Mouse (Mus musculus) embryo, embryonic 11.5 days (tissue): ENCODE results near the gene Ntng2.

ENCODE experiments used
- DNase-seq: peaks from one replicate; pipeline ENCODE4 v3.0.0-alpha.2; 2012; ENCODE audit warnings: low read depth, low spot score

Ntng2 gene

GRCm38 (mm10) chr2:29252599-29253204, at the start of gene Ntng2:
Ntng2 (minus strand) TSS chr2:29253005.
- DNase-seq: no peak

GRCm38 (mm10) chr2:29295557-29295956, 42.8 kb upstream of the Ntng2 start:
- DNase-seq: no peak

DNA sequence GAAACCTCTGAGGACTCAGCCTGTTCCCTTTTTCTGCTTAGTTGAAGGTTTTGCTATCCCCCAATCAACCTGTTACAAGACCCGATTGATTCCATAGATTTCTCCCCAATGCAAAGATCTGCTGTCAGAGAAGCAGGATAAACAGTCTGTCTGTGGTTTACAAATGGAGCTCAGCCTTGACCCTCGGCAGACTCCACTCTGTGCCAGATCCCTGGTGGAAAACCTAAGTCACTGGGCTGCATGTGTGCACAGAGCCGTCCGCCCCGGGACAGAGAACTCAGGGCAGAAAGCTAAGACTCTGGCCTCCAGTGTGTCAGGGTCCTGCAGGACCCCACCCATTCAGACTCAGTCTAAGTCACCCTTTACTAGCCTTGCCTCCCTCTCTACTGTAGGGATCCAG, 34.8 kb upstream of the Ntng2 start:
- DNase-seq: no peak

- DNase-seq: no peak
These were observed 24.9 kb upstream of the Ntng2 start for GRCm38 (mm10) chr2:29277703-29278121.

- DNase-seq: no peak
These were observed 19.2 kb upstream of the Ntng2 start for GRCm38 (mm10) chr2:29271803-29272518.

DNA sequence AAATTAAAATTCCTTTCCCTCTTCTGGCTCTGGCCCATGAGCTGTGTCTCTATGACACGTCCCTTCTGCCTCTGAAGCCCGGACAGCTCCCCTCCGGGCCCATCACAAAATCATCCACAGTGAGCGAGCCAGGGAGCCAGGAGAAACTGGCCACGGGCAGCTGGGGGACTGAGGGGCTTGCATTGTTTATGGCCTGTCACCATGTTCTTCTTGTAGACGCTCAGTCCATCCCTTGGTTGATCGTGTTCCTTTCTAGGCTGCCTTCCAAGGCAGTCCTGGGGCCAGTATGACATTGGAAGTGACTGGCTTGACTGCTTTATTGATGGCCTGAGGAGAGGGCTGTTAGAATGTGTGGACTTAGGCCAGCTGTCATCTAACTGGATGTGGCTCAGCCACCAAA, 18.3 kb upstream of the Ntng2 start:
- no peak for DNase-seq

DNA sequence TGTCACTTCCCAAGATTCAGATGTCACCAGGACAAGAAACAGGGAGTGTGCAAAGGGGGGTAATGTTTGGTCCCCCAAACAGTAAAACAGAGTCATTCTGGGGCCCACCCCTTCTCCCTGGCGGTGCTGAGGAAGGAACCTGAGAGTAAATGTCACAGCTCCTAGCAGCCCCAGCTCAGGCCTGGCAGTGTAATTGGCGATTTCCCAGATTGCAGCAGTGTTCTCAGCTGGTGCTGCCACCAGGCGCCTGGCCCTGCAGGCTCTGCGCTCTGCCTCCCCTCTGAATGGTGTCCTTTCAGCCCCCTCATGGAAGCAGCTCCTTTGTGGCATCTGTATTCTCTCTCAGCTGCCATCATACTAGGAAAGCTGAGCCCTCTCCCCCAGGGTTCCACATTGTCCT, 14.0 kb upstream of the Ntng2 start:
- DNase-seq: no peak

GRCm38 (mm10) chr2:29262436-29262915, 9.7 kb upstream of the Ntng2 start:
- no peak for DNase-seq

DNA sequence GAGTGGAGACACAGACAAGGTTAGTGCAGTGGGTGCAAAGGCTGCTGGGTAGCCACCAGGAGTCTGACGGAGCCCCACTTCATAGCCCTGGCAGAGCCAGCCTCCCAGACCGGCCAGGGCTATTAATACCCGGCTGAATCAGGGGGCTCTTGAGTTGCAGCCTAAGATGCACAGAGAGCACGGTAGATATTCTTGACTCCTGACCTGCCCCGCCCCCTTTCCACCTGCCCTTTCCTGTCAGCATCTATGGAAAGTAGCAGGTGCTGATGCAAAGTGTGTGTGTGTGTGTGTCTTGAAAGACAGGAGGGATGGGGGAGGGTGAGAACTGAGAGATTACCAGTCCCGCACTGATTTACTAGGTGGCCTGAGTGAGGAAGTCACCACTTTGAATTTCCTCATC, 8.3 kb upstream of the Ntng2 start:
- DNase-seq: no peak

- no peak for DNase-seq
These were observed 530 bp upstream of the Ntng2 start for GRCm38 (mm10) chr2:29253205-29253865.

- no peak for DNase-seq
These were observed 676 bp downstream of the Ntng2 start for GRCm38 (mm10) chr2:29252059-29252598.

DNA sequence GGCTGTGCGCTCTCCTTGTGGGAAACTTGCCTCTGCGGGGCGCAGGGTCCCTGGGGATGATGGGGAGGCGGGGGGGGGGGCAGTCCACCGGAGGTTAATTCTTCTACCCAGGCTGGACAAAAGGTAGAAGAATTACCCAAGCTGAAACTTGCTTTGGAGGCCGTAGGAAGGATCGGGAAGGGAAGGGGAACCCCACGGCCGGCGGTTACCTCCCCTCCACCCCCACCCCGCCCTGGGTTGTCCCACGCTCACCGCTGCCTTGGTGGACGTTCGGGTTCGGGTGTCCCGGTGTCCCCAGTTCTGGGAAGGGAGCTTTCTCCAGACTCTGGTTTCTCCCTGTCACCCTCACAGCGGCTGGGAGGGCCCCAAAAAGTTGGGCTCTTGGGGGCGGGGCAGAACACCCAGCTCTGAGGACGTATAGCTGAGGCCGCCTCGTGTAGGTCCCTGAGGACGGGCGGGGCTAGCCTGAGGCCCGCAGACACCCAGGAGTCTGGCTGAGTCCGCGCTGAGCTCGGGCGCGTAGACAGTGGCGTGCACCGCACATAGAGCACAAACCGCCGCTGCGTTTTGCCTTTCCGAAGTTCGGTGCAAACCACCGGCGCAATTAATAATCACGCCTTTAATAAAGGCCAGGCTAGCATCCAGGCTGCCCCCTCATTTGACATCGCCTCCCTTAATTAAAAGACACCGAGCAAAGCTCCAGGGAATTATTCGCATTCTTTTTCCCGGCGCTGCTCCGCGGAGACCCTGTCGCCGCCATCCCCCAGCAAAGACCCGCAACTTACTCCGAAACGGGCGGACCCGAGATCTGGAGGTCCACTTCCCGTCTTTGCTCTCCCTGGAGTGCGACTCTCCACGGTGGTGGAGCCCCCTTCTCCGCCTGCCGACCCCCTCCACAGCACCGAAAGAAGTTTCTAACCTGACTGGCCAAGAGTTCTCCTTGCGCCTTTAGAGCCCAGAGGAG, 1.4 kb downstream of the Ntng2 start:
- DNase-seq: no peak

DNA sequence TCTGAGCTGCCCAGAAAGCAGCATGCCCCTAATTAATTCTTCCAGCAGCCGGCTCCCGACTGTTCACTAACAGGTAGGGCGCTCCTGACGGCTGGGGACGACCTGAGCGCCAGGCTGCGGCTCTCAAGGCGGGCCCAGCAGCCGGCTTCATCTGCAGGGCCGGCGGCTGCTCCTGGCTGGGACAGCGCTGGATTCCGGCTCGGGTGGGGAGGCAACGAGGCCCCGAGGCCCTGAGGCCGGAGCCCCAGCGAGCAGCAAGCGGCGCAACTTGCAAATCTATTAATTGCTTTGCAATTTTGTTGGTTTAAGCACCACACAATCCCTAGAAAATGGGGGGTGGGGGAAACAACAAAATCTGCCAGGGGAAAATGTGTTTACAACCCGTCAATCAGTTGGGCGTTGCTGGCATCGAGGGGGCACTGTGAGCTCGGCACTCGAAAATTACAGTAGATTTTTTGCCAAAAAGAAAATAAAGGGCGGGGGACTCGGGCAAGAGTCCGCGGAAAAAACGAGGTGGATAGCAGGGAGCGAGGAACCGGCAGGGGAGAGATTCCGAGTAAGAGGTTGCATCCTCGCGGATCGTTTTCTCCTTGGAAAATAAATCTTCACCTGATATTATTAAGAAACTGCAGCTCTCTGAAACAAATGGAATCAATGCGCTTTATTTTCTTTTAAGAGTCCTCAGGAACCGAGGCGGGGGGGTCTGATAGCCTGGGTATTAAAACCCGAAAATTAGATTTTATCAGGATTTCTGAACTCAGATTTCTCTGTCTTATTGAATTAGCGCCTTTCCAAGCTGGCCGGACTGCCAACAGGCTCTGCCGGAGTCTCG, 2.3 kb downstream of the Ntng2 start:
- no peak for DNase-seq

DNA sequence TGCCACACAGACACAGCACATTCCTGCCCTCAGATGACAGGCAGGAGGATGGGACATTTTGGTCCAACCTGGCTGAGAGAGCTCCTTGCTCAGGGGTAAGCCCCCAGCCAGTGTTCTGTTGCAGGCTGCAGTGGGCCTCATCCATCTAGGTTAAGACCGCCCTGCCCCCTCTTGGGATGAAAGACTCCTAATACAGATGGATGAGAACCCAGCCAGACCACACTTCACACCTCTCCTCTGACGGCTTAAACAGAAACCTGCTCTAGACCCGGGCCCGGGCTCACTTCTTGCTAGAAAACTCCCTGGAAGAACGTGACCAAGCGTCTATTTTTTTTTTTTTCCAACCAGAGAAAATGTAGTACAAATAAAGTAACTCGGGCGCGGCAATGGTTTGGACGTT, 3.0 kb downstream of the Ntng2 start:
- DNase-seq: no peak

- no peak for DNase-seq
These were observed 4.3 kb downstream of the Ntng2 start for GRCm38 (mm10) chr2:29248551-29248950.

DNA sequence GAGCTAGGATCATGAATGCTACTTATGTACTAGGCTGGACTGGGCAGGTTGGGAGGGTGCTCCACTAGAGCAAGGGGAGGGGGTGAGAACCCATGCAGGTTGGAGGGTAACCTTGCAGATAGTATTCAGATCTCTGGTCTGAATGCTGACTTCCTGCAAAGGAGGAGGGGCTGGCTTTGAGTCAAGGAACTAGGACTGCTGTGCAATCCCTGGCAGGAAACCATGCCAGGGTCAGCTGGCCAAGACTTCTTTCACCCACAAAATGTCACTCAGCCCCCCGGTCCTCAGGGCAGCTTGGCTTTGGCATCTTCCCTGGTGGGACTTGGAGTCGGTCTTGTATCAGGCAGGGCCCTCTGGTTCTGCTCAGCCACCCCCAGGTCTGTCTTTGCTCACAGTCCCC, 5.4 kb downstream of the Ntng2 start:
- no peak for DNase-seq

- DNase-seq: no peak
These were observed 5.9 kb downstream of the Ntng2 start for GRCm38 (mm10) chr2:29246891-29247290.

GRCm38 (mm10) chr2:29246275-29246674, 6.5 kb downstream of the Ntng2 start:
- no peak for DNase-seq

- DNase-seq: no peak
These were observed 7.4 kb downstream of the Ntng2 start for GRCm38 (mm10) chr2:29245341-29245779.

- no peak for DNase-seq
These were observed 13.5 kb downstream of the Ntng2 start for GRCm38 (mm10) chr2:29239329-29239728.
